Mouse (Mus musculus): ENCODE measurements around the gene BC107364. TPM values are rescaled to one million over a fixed set of nuclear protein-coding genes. Genes with fewer than 3 reads are reported as not detected.
"Not testable (repeated sequence)": the region's sequence is repeated elsewhere in the genome, so short reads cannot be mapped to it uniquely, and the experiment has no call there.

The BC107364 gene
- total RNA-seq, 2 experiments from 2014 or later = not detected

DNA sequence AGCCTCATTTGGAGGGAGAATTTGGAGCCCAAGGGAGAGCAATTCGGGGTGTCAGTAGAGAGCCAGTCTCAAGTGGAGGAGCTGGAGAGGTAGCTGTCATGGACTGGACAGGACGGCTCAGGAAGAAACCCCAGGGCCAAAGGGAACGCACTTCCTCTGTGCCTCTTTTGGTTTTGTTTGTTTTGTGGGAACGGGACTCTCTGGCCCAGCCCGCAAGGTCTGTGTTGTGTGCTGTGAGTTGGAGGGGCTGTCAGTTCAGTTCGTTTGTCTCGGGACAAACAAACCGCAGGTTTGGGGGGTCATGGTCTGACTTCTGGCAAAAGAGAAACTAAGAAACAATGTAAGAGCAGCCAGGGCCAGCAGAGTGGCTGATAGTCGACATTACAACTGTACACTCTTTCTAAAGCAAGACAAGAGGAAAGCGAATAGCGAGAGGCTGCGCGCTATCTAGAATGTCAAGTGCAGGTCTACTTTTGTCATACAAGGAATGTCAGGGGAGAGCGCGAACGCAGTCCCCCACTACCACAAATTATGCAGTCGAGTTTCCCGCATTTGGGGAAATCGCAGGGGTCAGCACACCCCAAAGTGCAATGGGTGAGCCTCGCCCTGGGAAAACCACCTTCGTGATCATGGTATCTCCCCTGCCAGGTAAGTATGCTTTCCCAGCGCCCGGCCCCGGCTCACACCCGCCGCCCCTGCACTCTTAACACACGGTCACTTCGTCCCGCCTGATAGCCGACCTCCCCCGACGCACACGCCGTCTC lies 34.1 kb upstream of the BC107364 start:
- not testable (repeated sequence) for DNase-seq

DNA sequence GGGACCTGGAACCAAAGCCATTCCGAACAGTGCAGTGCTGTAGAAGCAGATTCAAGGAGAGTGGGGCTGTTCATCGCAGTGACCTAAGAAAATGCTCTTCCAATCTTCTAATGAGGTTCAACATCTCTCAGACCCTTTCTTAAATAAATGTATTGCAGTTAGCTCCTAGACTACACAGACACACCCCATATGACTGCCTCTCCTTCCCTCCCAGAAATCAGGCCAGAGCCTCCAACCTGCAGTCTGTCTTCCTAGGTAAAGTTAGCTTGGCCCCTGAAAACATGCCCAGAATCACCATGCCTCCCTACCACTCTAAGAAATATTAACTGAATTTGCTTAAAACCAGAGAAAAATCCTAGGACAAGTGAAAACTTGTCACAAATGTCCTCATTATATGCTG lies 33.3 kb upstream of the BC107364 start:
- no peak for DNase-seq

DNA sequence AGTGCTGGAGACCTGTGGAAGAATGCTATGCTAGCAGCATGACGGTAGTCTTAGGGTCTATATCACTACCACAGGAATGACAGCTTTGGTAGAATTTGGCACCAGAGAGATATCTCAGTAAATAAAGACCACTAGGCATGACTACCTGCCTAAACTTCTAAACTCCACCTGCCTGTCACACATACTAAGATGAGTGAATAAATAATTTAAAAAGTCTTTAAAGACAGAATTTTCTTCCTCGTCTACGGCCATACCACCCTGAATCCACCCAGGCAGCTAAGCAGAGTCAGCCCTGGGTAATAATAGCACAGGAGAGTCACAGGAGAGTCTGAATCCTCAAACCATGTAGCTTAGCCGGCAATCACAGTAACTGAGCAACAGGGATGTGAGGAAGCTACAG lies 32.8 kb upstream of the BC107364 start:
- DNase-seq = no peak

DNA sequence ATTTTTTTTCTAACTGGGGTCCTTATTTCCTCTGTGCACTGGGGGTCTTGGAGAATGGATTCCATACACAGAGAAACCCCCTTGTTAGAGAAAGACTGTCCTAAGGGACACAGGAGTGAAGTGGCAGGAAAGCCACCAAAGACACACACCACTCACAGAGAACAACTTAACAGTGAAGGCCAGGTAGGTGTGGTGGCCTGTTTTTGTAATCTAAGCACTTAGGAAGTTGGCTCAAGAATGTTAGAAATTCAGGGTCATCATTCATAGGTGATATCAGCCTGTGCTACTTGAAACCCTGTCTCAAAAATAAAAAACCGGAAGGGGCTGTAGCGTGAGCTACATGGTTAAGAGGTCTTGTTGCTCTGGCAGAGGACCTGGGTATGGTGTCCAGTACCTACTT lies 31.8 kb upstream of the BC107364 start:
- DNase-seq = no peak

DNA sequence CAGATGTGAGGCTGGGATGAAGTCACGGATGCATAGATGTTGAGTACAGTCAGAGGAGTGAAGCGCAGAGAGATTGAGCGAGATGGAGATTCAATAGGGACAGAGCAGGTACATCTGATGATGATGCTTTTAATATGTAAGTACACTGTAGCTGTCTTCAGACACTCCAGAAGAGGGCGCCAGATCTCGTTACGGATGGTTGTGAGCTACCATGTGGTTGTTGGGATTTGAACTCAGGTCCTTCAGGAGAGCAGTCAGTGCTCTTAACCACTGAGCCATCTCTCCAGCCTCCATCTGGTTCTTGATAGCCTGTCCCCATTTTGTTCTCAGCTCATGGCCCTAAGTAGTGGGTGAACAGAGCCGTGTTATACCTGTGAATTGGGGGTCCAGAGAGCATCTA lies 30.9 kb upstream of the BC107364 start:
- DNase-seq = not testable (repeated sequence)

DNA sequence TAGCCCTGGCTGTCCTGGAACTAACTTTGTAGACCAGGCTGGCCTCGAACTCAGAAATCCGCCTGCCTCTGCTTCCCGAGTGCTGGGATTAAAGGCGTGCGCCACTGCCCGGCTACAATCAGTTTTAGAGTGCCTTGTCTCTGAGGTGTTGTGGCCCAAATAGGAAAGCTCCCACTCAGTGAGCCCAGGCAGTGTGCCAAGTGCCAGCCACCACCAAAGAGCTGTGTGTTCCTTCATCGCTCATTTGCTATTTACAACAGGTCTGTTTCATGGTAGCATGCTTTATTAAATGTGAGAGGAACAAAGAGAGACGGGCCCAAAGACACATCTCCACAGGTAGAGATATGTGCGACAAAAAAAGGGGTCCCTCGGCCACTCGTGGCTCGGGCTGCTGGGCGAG lies 30.3 kb upstream of the BC107364 start:
- DNase-seq = no peak

DNA sequence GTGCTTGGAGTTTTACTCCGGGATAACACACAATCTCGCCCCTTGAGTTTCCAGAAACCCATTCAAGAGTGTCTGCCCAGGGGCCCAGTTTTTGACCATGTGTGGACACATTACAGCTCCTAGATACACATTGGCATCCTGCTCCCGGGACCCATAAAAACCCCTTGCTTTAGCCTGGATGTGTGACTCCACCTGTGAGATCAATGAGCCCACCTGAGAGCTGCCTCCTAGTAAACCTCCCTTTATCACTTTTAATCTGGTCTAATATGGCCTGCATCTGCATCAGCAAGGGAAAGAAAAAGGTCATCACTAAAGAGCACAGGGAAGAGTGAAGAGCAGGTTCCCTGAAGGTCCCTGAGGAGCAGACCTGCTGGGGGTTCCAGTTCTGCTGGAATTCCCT lies 29.8 kb upstream of the BC107364 start:
- no peak for DNase-seq

DNA sequence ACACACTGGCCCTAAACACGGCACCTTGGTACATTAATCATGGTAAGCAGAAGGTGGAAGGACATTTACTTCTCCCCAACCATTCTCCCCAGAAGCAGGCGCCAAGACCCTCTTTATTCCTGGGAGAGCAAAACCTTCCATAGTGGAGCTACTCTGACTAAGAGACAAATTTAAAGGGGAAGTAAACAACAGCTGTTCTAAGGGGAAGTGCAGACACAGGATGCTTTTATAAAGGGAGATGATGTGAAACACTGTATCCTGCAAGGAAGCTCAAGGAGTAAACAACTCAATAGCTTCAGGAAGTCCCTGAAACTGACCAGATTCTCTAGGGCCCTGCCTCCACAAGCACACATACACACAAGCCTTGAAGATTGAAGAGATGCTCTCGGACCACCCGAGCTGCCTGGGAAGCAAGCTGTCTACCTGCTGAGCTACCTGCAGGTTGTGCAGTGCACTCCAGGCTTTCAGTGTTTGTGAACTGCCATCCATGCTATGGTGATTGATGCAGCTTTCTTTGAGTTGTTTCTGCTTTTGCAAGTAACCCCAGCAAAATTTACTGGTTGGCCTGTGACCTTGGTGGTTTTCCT lies 28.7 kb upstream of the BC107364 start:
- DNase-seq = no peak

DNA sequence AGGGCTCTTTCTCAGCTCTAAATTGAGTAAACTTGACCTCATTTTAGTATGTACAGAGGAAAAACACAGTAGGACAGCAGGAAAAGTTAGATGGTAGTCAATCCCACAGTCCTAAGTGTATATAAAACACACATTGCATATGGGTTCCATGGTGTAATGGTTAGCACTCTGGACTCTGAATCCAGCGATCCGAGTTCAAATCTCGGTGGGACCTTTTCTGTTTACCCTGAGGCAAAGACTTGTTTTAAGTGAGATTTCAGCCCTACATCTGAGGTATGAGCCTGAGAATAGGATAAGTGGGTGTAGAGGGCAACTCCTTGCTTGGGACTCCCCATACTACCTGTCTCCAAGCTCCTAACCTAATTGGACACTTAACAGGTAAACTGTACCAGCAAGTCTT lies 27.1 kb upstream of the BC107364 start:
- no peak for DNase-seq

DNA sequence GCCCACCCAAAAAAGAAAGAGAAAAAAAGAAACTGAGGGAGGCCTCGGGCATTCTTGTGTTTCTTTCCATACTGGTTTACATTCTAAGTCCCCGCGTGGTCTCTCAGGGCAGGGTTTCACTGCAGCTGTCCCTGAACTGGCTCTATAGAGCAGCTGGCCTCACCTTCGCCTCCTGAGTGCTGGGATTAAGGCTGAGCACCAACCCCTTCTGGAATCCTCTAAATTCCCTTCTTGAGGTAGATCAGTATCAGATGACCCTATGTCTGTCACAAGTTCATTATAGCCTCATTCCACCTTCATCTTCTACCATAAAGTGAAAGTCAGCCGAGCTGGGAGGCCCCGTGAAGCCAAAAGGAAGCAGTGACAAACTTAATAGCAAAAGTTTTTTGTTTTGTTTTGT lies 25.5 kb upstream of the BC107364 start:
- DNase-seq = no peak

DNA sequence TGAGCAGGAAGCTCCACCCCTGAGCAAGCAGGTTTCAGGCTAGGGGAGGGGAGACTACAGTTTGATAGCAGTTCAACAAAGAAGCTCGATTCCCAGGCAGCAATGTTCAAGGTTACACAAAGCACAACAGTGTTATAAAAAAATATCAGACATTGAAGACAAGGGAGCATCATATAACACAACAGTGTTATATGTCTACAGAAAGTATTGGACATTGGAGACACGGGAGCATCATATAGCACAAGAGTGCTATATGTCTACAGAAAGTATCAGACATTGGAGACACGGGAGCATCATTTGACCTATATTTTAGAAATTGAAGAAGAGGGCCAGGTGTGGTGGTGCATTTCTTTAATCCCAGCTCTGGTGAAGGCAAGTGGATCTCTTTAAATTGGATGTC lies 25.0 kb upstream of the BC107364 start:
- DNase-seq = no peak

DNA sequence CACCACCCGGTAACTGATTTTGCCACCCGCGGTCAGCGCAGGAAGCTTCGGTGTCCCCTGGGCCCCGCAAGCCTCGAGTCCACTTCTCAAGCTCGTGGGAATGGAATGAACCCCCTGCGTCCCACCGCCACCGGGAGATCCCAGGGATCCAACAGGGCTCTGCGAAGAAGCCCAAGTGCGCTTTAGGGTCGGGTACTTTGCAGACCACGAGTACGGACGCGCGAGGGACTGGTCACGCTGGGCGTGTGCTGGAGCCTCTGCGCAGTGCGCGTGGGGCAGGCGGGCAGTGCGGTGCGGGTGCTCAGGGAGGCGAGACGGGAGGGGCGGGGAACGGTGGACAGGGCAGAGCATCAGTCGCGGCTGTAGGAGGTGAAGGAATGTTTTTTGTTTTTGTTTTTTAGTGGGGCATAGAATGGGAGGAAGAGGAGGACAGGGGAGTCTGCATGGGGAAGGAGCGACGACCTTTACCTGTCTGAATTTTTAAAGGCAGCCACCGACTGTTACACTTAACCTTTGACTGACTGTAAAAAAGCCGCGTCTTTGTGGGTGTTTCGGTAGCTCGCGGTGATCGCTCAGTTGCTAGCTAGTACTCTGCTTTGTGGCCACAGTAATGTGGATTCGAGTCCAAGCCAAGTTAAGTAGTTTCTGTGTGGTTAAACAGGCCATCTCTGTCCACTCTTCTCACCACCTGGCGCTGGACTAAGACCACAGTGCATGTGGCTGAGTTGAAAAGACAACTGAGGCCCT lies 23.0 kb upstream of the BC107364 start:
- no peak for DNase-seq

DNA sequence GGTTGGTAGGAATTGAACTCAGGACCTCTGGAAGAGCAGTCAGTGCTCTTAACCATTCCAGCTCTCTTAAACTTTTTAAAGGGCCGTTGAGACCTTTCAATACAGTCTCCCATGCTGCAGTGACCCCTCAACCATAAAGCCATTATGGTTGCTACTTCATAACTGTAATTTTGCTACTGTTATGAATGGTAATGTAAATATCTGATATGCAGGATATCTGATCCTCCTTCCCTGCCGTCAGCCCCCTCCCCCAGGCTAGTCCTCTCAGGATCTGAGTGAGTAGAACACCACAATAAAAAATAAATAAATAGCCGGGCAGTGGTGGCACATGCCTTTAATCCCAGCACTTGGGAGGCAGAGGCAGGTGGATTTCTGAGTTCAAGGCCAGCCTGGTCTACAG lies 21.4 kb upstream of the BC107364 start:
- DNase-seq = not testable (repeated sequence)

DNA sequence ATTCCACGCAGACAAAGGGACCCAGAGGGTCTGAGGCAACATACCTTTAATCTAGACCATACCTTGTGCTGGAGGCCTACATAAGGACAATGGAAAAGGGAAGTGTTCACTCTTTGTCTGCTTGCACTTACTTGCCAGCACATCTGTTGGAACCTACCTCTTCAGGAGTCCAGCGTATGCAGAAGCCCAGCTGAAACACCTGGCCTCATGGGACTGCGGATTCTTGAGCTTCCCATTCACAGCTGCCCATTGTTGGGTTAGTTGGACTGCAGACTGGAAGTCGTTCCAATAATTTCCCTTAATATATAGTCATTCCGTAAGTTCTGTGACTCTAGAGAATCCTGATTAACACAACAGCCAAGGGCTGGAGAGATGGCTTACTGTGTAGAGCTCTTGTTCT lies 20.0 kb upstream of the BC107364 start:
- DNase-seq = no peak

DNA sequence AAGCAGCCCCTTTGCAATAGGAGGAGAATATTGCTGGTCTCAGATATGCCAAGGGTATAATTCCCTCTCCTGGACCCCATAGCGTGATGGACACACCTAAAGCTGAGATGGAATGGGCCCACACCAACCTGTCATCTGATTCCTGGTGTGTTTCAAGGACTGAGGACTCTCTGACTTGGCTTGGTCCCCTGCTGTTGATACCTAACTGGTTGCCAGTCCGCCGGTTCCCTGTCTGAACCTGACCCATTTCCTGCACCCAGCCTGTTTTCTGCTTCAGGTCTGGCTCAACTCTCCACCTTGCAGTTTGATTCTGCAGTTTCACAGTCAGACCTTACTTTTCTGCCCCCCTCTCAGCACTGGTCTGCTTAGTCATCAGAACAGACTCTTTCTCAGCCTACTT lies 17.5 kb upstream of the BC107364 start:
- DNase-seq = no peak

DNA sequence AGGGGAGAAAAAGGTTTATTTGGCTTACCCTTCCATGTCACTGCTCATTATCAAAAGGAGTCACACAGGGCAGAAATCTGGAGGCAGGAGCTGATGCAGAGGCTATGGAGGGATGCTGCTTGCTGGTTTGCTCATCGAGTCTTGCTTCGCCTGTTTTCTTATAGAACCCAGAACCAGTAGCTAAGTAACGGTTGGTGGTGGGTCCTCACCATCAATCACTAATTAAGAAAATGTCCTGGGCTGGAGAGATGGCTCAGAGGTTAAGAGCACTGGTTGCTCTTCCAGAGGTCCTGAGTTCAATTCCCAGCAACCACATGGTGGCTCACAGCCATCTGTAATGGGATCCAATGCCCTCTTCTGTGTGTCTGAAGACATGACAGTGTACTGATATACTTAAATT lies 16.2 kb upstream of the BC107364 start:
- not testable (repeated sequence) for DNase-seq

DNA sequence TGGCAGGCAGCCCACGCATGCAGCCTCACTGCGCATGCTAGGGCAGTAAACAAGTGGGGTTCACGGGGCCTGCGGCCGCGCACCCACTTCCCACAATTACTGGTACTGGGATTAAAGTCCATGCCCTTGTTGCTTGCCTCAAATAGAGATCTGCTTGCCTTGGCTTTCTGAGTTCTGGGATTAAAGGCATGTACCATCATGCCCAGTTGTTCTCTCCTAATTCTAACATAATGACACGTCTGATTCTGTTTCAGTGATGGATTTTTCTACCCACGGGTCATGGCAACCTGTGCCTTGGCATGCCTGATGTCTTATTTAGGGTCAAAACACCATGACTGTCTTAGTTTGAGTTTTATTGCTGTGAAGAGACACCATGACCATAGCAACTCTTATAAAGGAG lies 15.5 kb upstream of the BC107364 start:
- no peak for DNase-seq

DNA sequence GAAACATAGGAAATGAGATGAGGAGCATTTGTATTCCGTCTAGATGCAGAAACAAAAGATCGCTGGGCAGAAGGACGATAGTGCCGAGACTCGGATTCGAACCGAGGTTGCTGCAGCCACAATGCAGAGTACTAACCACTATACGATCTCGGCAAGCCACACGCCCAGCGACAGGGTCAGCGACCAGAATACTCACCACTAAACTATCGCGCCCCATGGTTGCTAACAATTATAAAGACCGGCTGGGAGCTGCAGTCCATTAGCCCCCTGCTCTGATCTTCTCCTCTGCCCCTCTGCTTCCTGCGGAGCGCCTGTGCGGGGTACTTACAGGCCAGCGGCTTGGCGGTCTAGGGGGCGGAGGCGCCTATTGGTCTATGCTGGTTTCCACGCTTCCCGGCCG lies 11.8 kb upstream of the BC107364 start:
- DNase-seq = no peak

DNA sequence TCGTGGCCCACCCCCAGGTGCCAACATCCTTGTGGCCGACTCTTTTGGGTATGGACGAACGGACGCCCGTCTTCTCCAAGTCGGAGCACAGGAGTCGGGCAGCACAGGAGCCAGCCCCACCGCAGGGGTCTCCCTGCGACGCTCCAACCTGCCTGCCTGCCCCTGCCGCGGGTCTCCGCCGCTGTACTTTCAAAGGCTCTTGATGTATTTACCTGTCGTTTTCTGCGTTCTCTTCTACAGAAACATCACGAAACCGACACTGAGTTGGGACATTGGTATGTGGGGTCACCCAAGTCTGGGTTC lies 8.4 kb upstream of the BC107364 start:
- not testable (repeated sequence) for DNase-seq

DNA sequence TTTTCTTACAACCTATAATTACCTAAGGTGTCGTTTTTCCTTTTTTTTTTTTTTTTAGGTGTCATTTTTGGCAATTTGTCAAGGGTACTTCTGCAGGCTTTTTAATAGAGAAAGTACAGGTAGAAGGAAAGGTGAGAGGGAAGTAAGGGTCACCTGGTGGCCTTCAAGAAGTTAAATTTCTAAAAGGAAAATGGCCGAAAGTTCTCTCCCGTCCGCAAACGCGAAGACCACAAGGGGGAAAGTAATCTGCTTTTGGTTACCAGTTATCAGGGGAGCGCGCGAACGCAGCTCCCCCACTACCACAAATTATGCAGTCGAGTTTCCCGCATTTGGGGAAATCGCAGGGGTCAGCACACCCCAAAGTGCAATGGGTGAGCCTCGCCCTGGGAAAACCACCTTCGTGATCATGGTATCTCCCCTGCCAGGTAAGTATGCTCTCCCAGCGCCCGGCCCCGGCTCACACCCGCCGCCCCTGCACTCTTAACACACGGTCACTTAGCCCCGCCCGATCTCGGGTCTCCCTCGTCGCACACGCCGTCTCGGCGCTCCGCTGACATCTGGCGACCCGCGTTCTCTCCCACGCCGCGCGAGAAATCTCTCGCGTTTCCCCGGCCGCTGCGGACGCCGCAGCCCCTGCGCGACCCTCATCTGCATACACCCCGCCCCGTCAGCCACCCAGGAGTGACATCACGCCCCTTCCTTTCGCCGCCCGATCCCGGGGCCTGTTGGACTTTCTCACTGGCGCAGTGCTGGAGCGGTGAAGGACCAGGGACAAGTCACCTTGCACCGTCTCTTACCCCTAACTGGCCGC lies 7.9 kb upstream of the BC107364 start:
- not testable (repeated sequence) for DNase-seq

DNA sequence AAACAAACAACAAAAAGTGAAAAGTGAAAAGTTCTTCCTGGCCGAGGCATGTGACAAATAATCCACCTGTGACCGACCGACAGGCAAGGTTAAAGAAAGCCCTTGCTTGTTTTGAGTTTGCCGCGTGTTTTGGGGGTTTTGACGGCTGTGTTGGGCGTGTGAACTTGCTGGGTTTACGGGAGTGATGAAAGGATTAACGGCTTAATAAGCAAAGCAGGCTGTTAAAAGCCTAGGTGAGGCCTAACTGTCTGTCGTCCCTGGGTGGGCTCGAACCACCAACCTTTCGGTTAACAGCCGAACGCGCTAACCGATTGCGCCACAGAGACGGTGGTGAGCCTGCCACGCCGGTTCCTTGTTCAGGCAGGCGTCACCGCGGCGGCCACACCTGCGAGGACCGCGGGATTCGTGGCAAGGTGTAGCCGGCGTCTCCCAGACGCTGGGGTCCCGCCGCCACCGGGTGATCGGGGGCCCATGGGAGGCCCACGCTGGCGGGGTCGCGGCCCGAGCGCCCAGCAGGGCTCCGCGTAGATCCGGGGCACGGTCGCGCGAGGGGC lies 6.9 kb upstream of the BC107364 start:
- not testable (repeated sequence) for DNase-seq

DNA sequence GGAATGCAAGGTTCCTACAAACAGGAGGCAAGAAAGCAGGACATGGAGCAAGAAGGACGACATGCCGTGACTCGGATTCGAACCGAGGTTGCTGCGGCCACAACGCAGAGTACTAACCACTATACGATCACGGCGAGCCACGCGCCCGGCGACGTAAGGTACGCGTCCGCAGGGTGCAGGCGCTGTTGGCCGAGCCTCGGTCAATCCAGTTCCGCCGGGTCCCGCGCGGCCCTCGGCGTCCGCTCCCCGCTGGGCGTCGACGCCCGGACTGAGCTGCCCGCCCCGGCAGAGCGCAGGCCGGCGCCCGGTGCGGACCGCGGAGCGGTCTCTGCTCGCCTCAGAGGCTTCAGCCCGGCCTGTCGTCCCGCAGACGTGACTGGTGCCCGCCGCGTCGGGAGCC lies 5.9 kb upstream of the BC107364 start:
- DNase-seq = not testable (repeated sequence)

Data from gastrocnemius, postnatal 25 days (tissue).